Mouse (Mus musculus) testis, adult 2 months (tissue): ENCODE measurements around the gene Dnah1. TPM values are rescaled to one million over a fixed set of nuclear protein-coding genes. Genes with fewer than 3 reads are reported as not detected.
A peak's percentile ranks its signal among the peaks of the same experiment; 100 is the strongest.

Experiments used
- H3K27ac ChIP-seq: fragments of 200-500 bp; 2 replicates; pipeline ENCODE4 v1.5.1; 2012; ENCODE audit warnings: low read depth, low read length; ENCODE audit not compliant: control insufficient read depth, insufficient read depth
- H3K27me3 ChIP-seq: fragments of 200-500 bp; 2 replicates; pipeline ENCODE4 v1.6.1; 2012; ENCODE audit warnings: mild to moderate bottlenecking, low read length, moderate library complexity; ENCODE audit not compliant: control insufficient read depth, insufficient read depth
- H3K36me3 ChIP-seq: fragments of 200-500 bp; 2 replicates; pipeline ENCODE4 v1.6.1; 2012; ENCODE audit warnings: mild to moderate bottlenecking, low read length; ENCODE audit not compliant: control insufficient read depth, insufficient read depth
- H3K4me1 ChIP-seq: fragments of 200-500 bp; 2 replicates; pipeline ENCODE4 v1.6.1; 2012; ENCODE audit warnings: low read length; ENCODE audit not compliant: control insufficient read depth, insufficient read depth
- H3K4me3 ChIP-seq: fragments of 200-500 bp; 2 replicates; pipeline ENCODE4 v1.5.1; 2012; ENCODE audit warnings: low read depth, mild to moderate bottlenecking, low read length, moderate library complexity, mixed read lengths; ENCODE audit not compliant: control insufficient read depth
- CTCF ChIP-seq: fragments of 200-500 bp; IDR thresholded peaks from 2 replicates; pipeline ENCODE4 v1.5.1; 2012; ENCODE audit warnings: low read depth, mild to moderate bottlenecking, inconsistent platforms, low read length, moderate library complexity; ENCODE audit not compliant: control insufficient read depth, insufficient read depth, insufficient replicate concordance
- POLR2A ChIP-seq: fragments of 200-500 bp; IDR thresholded peaks from 2 replicates; pipeline ENCODE4 v1.6.1; 2012; ENCODE audit warnings: low read depth, mild to moderate bottlenecking, inconsistent platforms, low read length, moderate library complexity; ENCODE audit not compliant: control insufficient read depth
- polyA plus RNA-seq: library from polyadenylated mRNA; depleted of rRNA; stranded (reverse); fragments of >200 nt; gene quantifications from 2 replicates; pipeline ENCODE4 v1.2.3, GENCODE M21; 2012; rRNA removed

Gene Dnah1
- polyA plus RNA-seq = 54.0 and 54.2 TPM in 2 replicates

DNA sequence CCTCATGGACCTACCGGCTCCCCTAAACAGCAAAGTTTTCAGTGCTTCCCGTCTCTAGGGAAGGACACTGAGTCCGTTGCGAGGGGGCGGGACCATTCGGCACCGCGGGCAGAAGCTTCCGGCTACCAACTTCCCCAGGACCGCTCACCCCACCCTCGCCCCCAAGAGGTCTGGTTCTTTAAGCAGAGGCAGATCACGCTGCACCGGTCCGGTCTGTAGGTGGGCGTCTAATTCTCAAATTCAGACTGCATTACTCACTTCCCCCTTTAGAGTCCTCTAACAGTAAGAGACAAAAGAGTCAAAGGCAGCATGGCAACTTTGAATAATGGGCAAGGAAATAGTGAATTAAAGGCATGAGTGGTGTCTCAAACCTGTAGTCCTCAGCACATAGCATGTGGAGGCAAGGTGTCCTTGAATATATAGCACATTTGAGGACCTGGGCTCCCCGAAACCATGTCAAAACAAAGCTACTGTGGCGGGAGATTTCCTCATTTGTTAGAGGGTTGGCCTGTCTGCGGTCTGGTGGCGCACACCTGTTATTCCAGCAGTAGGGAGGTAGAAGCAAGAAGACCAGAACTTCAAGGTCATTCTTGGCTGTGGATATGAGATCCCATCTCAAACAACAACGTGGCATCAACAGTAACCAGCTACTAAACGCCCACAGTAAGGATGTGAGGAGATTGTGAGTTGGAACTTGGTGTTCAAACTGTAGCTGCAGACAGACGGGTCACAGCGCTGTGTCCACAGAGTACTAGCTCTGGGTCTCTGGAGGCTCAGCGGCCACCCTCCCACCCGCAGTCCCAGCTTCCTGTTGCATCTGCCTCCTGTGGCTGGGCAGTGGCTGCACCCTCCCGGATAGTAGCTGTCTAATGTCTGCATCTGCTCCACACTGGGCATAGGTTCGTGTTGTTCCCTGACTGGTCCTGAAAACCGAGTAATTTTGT, at the start of gene Dnah1:
TSS of gene Dnah1 (minus strand) at position 48 of the 944 bp plus-strand sequence.
- no peak for TF ChIP-seq CTCF
- TF ChIP-seq POLR2A = peak; percentile 69
- peaks cover 1% of the 10 kb centered on the region for H3K36me3 ChIP-seq
- H3K4me3 ChIP-seq = peak within 1 kb of the TSS; percentile 90
- peaks cover 21% of the 10 kb centered on the region for H3K4me1 ChIP-seq
- H3K27ac ChIP-seq = peak within 1 kb of the TSS; percentile 78
- H3K27me3 ChIP-seq = no peaks in the 10 kb centered on the region

DNA sequence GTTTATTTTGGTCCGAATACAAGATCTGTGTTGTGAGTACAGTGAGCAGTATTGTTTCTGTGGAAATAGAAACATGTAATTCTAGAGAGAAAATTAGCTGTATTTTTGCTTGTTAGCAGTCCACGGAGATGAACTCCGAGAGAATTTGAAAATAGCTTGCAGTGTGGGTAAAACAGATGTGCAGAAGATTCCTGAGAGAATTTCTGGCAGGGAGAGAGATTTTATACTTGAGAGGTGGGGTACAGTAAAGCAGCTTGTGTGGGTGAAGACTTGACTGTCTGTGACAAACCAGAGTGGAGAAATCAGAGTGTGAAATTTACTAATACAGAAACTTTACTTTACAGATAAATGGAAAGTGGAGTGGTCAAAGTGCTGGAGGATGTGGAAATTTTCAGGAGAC, 45.7 kb upstream of the Dnah1 start:
- no peaks in the 10 kb centered on the region for H3K36me3 ChIP-seq
- H3K27me3 ChIP-seq = no peaks in the 10 kb centered on the region
- no peak overlapping the region for H3K27ac ChIP-seq
- H3K4me3 ChIP-seq = no peak overlapping the region
- no peaks in the 10 kb centered on the region for H3K4me1 ChIP-seq
- no peak for TF ChIP-seq POLR2A
- TF ChIP-seq CTCF = no peak

- H3K27ac ChIP-seq = no peak overlapping the region
- H3K36me3 ChIP-seq = peaks cover 1% of the 10 kb centered on the region; the same call in 1 of the 2 replicates
- no peaks in the 10 kb centered on the region for H3K4me1 ChIP-seq
- H3K4me3 ChIP-seq = no peak overlapping the region
- H3K27me3 ChIP-seq = no peaks in the 10 kb centered on the region
- TF ChIP-seq CTCF (no peak), POLR2A (no peak)
Observed at GRCm38 (mm10) chr14:31367951-31368350, 44.3 kb upstream of the Dnah1 start.

GRCm38 (mm10) chr14:31365350-31365749, 41.7 kb upstream of the Dnah1 start:
- no peaks in the 10 kb centered on the region for H3K4me1 ChIP-seq
- TF ChIP-seq CTCF = no peak
- no peak for TF ChIP-seq POLR2A
- no peak overlapping the region for H3K4me3 ChIP-seq
- H3K27ac ChIP-seq = no peak overlapping the region
- no peaks in the 10 kb centered on the region for H3K27me3 ChIP-seq
- peaks cover 1% of the 10 kb centered on the region; the same call in 1 of the 2 replicates for H3K36me3 ChIP-seq

GRCm38 (mm10) chr14:31364589-31364988, 40.9 kb upstream of the Dnah1 start:
- H3K36me3 ChIP-seq = peaks cover 1% of the 10 kb centered on the region; the same call in 1 of the 2 replicates
- H3K4me1 ChIP-seq = no peaks in the 10 kb centered on the region
- no peaks in the 10 kb centered on the region for H3K27me3 ChIP-seq
- H3K4me3 ChIP-seq = no peak overlapping the region
- TF ChIP-seq CTCF (no peak), POLR2A (no peak)
- H3K27ac ChIP-seq = no peak overlapping the region

GRCm38 (mm10) chr14:31362236-31362635, 38.5 kb upstream of the Dnah1 start:
- Histone ChIP-seq H3K27ac (no peak overlapping the region), H3K36me3 (peaks cover 3% of the 10 kb centered on the region), H3K27me3 (no peaks in the 10 kb centered on the region), H3K4me1 (no peaks in the 10 kb centered on the region), H3K4me3 (no peak overlapping the region)
- no peak for TF ChIP-seq POLR2A
- TF ChIP-seq CTCF = no peak

DNA sequence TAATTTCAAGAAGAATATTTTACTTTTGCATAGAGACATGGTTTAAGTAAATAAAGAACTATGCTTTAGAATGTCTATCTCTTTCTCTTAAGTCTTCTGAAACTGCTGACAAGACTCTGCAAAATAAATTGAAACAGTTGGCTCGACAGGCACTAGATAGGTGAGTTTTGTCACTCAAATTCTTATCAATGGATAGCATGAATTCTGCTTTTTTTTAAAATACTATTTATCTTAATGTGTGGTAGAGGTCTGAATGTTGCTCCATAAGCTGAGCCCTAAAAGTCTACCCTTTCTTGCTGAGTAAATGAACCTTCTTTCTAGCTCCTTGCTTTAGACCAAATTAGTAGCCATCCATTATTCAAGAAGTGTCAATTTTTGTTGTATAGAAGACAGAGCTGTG, 21.7 kb upstream of the Dnah1 start:
- TF ChIP-seq CTCF (no peak), POLR2A (no peak)
- Histone ChIP-seq H3K27ac (no peak overlapping the region), H3K27me3 (no peaks in the 10 kb centered on the region), H3K36me3 (no peaks in the 10 kb centered on the region), H3K4me3 (no peak overlapping the region), H3K4me1 (no peaks in the 10 kb centered on the region)

DNA sequence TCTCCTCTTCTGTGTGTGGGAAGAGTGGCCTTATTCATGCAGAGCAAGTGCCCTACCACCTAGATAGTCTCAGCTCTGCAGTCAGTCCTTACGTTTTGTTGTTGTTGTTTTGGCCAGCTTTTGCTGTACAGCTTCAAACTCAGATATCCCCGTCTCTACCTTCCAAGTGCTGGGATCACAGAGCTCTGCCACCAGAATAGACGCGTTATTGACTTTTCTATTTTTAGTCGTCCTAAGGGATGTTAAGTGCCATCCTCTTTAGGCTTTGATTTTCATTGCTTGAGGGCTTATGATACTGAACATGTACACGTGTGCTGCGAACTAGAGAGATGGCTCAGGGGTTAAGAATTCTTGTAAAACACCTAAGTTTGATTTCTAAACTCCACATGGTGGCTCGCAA, 19.5 kb upstream of the Dnah1 start:
- TF ChIP-seq CTCF (no peak), POLR2A (no peak)
- Histone ChIP-seq H3K27me3 (no peaks in the 10 kb centered on the region), H3K27ac (no peak overlapping the region), H3K36me3 (no peaks in the 10 kb centered on the region), H3K4me3 (no peak overlapping the region), H3K4me1 (no peaks in the 10 kb centered on the region)
